Mouse (Mus musculus): ENCODE results near the gene Enho.

GRCm38 (mm10) chr4:41658566-41659384 is 18.7 kb upstream of the Enho start:
- no peak for TF ChIP-seq CTCF (IDR thresholded peaks at IDR 0.05)
- TF ChIP-seq EP300 (IDR thresholded peaks at IDR 0.05): no peak

All from lung, postnatal 0 days (tissue).